ENCODE assay signal across 9 mouse cellular contexts in genomic region chr13:30336148-30336801, GRCm38 (mm10). TPM values are rescaled to one million over a fixed set of nuclear protein-coding genes. Genes with fewer than 3 reads are reported as not detected.
DNase-seq lines count a peak whose midpoint lies in the region; ATAC-seq and TF ChIP-seq lines count a peak whose summit lies in the region.
"Had no signal": no experiment of that assay in that cellular context is flagged by ENCODE, and none has a peak within 500 bp of the region (broad histone marks: within the 10 kb centered on the region; RNA-seq: fewer than 3 reads in every experiment).

TSS of gene Agtr1a (plus strand) at chr13:30336441.

- no peaks in the 10 kb centered on the region for H3K36me3 ChIP-seq in hindbrain, embryonic 16.5 days (ENCODE audit: control insufficient read depth, insufficient read depth, low read length)
- no peaks in the 10 kb centered on the region for H3K36me3 ChIP-seq in liver, embryonic 12.5 days
- no peaks in the 10 kb centered on the region for H3K36me3 ChIP-seq in neural tube, embryonic 13.5 days

- H3K4me3 ChIP-seq in cerebellum, adult 2 months (replicated peaks; ENCODE audit: insufficient read depth, low read depth, low read length) = peak within 1 kb of the TSS; percentile 40
- peak within 1 kb of the TSS; percentile 45 for H3K4me3 ChIP-seq in cortical plate, adult 2 months (ENCODE audit: insufficient read depth, low read length)
- peak within 1 kb of the TSS; percentile 62 for H3K4me3 ChIP-seq in hindbrain, embryonic 16.5 days (ENCODE audit: low read length)
- H3K4me3 ChIP-seq in liver, embryonic 12.5 days = peak within 1 kb of the TSS; percentile 50
- H3K4me3 ChIP-seq in neural tube, embryonic 13.5 days = peak within 1 kb of the TSS; percentile 47

- TF ChIP-seq POLR2A in cerebellum, adult 2 months (IDR thresholded peaks at IDR 0.05; ENCODE audit: borderline replicate concordance, insufficient read depth, low read length) = no peak
- TF ChIP-seq POLR2A in cortical plate, adult 2 months (IDR thresholded peaks at IDR 0.05; ENCODE audit: extremely low read depth, insufficient read depth, low read length) = no peak

- peak within 1 kb of the TSS; percentile 76 for H3K9ac ChIP-seq in hindbrain, embryonic 16.5 days (ENCODE audit: low read depth, low read length)
- H3K9ac ChIP-seq in liver, embryonic 12.5 days = peak within 1 kb of the TSS; percentile 46; the same call in 1 of the 2 replicates
- H3K9ac ChIP-seq in neural tube, embryonic 13.5 days = peak within 1 kb of the TSS; percentile 67

- H3K27ac ChIP-seq in cerebellum, adult 2 months (ENCODE audit: insufficient read depth, low read length) = no peak within 1 kb of the TSS
- H3K27ac ChIP-seq in cortical plate, adult 2 months (ENCODE audit: insufficient read depth, low read length) = no peak within 1 kb of the TSS
- H3K27ac ChIP-seq in hindbrain, embryonic 16.5 days (ENCODE audit: low read depth, low read length) = no peak within 1 kb of the TSS
- no peak within 1 kb of the TSS for H3K27ac ChIP-seq in liver, embryonic 12.5 days
- no peak within 1 kb of the TSS for H3K27ac ChIP-seq in neural tube, embryonic 13.5 days (replicated peaks)
- H3K27ac ChIP-seq: macrophage had no signal

- WGBS in cerebellum, adult 2 months = 2% methylated on average over 33 of the region's 33 CpGs
- 2% methylated on average over 33 of the region's 33 CpGs for WGBS in hindbrain, embryonic 16.5 days
- WGBS in liver, embryonic 12.5 days (ENCODE audit: insufficient replicate concordance) = 2% methylated on average over 32 of the region's 33 CpGs
- WGBS in neural tube, embryonic 13.5 days = 2% methylated on average over 33 of the region's 33 CpGs

- H3K27me3 ChIP-seq in cerebellum, adult 2 months (ENCODE audit: control insufficient read depth, insufficient read depth, low read length) = no peaks in the 10 kb centered on the region
- 0 out of 2 replicates have a peak, but pooled peaks cover 2% of the 10 kb centered on the region for H3K27me3 ChIP-seq in hindbrain, embryonic 16.5 days (replicated peaks; ENCODE audit: control insufficient read depth, insufficient read depth, low read length)
- H3K27me3 ChIP-seq in liver, embryonic 12.5 days (replicated peaks) = peaks cover 20% of the 10 kb centered on the region
- H3K27me3 ChIP-seq in neural tube, embryonic 13.5 days = peaks cover 36% of the 10 kb centered on the region

- peak; percentile 19 to 30 for DNase-seq in cerebellum, adult 2 months
- no peak for DNase-seq in cerebellum, adult 9-11 months
- peak; percentile 72 for DNase-seq in gastrocnemius, postnatal 14 days
- DNase-seq in testis, postnatal 14 days (ENCODE audit: low spot score) = peak; percentile 19

- H3K4me2 ChIP-seq in hindbrain, embryonic 16.5 days (ENCODE audit: low read length) = peak within 1 kb of the TSS; percentile 99
- peak within 1 kb of the TSS; percentile 65 for H3K4me2 ChIP-seq in liver, embryonic 12.5 days
- H3K4me2 ChIP-seq in neural tube, embryonic 13.5 days = peak within 1 kb of the TSS; percentile 93

- ATAC-seq in hindbrain, embryonic 16.5 days = peak; percentile 95
- ATAC-seq in liver, embryonic 12.5 days = peak; percentile 68
- peak; percentile 93 for ATAC-seq in neural tube, embryonic 13.5 days (ENCODE audit: low read depth)

- no peak for TF ChIP-seq CTCF in cerebellum, adult 2 months (IDR thresholded peaks at IDR 0.05; ENCODE audit: borderline replicate concordance, insufficient read depth, low read depth, low read length)
- no peak for TF ChIP-seq CTCF in cortical plate, adult 2 months (IDR thresholded peaks at IDR 0.05; ENCODE audit: extremely low read depth, insufficient read depth, low read length)

- no peaks in the 10 kb centered on the region for H3K4me1 ChIP-seq in cerebellum, adult 2 months (ENCODE audit: control insufficient read depth, insufficient read depth, low read length)
- H3K4me1 ChIP-seq in cortical plate, adult 2 months (ENCODE audit: control insufficient read depth, insufficient read depth, low read length) = no peaks in the 10 kb centered on the region
- peaks cover 9% of the 10 kb centered on the region for H3K4me1 ChIP-seq in hindbrain, embryonic 16.5 days (ENCODE audit: control insufficient read depth, insufficient read depth, low read depth, low read length)
- H3K4me1 ChIP-seq in liver, embryonic 12.5 days = 0 out of 2 replicates have a peak, but pooled peaks cover 6% of the 10 kb centered on the region
- peaks cover 8% of the 10 kb centered on the region; the same call in 1 of the 2 replicates for H3K4me1 ChIP-seq in neural tube, embryonic 13.5 days (replicated peaks)

- no peaks in the 10 kb centered on the region for H3K9me3 ChIP-seq in hindbrain, embryonic 16.5 days (ENCODE audit: control insufficient read depth, low read length)
- H3K9me3 ChIP-seq in liver, embryonic 12.5 days (replicated peaks) = no peaks in the 10 kb centered on the region
- no peaks in the 10 kb centered on the region for H3K9me3 ChIP-seq in neural tube, embryonic 13.5 days

- intact Hi-C loops in gastrocnemius, postnatal 14 days (cut with DNase I; ENCODE audit: low total_unique reads) = no loop called here

RNA-seq across cellular contexts. Expression of gene Agtr1a, which starts in this region (rescaled TPM):
- 0.36 and 0.46 TPM in 2 replicates for polyA plus RNA-seq in cerebellum, adult 2 months (2012; rRNA removed)
- polyA plus RNA-seq in cortical plate, adult 2 months (2012; rRNA removed) = 0.49 and 0.56 TPM in 2 replicates
- 10 to 100 TPM in 1 of 2 experiments, 1 to 10 TPM in 1; 9.7 to 10.1 TPM for total RNA-seq in gastrocnemius, postnatal 14 days (2021)
- polyA plus RNA-seq in hindbrain, embryonic 16.5 days (2015; fragmentation: Nextera tagmentation; extraction: Ambion mirVana) = 1.3 and 1.5 TPM in 2 replicates
- polyA plus RNA-seq in liver, embryonic 12.5 days (2016; fragmentation: Nextera tagmentation; extraction: Ambion mirVana) = 4.2 and 4.6 TPM in 2 replicates
- polyA plus RNA-seq in neural tube, embryonic 13.5 days (2015; fragmentation: Nextera tagmentation; extraction: Ambion mirVana) = 0.70 and 1.4 TPM in 2 replicates
- polyA plus RNA-seq: macrophage had no signal

Comparison
In these comparisons a context has a peak if more than half of its experiments do, and no peak if none do; other contexts are left out.
1. Peak in DNase-seq and H3K4me3 ChIP-seq in cerebellum, adult 2 months; RNA of the gene not detected or under 1 TPM.